Mouse (Mus musculus) embryonic facial prominence, embryonic 14.5 days (tissue): ENCODE data around the gene Unc5b. TPM values are rescaled to one million over a fixed set of nuclear protein-coding genes. Genes with fewer than 3 reads are reported as not detected.
A peak's percentile ranks its signal among the peaks of the same experiment; 100 is the strongest.

Experiments
- ATAC-seq: fragments of 200-750 bp; cut with Nextera tagmentation; 2 replicates; pipeline ENCODE4 v1.8.0; 2017; ENCODE audit warnings: low read depth, moderate number of reproducible peaks, moderate TSS enrichment
- DNase-seq: peaks from one replicate; pipeline ENCODE4 v3.0.0-alpha.2; 2015; ENCODE audit warnings: low spot score
- H3K27ac ChIP-seq: fragments of 300-500 bp; sonication (generic); replicated peaks from 2 replicates; pipeline ENCODE4 v1.5.1; 2014; ENCODE audit warnings: low read depth, mild to moderate bottlenecking, low read length, moderate library complexity
- H3K27me3 ChIP-seq: fragments of 300-500 bp; sonication (generic); replicated peaks from 2 replicates; pipeline ENCODE4 v1.6.1; 2014; ENCODE audit warnings: low read length; ENCODE audit not compliant: control insufficient read depth, insufficient read depth
- H3K36me3 ChIP-seq: fragments of 300-500 bp; sonication (generic); 2 replicates; pipeline ENCODE4 v1.6.1; 2014; ENCODE audit warnings: low read length, mixed read lengths; ENCODE audit not compliant: control insufficient read depth, insufficient read depth
- H3K4me1 ChIP-seq: fragments of 300-500 bp; sonication (generic); 2 replicates; pipeline ENCODE4 v1.6.1; 2014; ENCODE audit warnings: antibody characterized with exemption, low read length; ENCODE audit not compliant: control insufficient read depth, insufficient read depth
- H3K4me2 ChIP-seq: fragments of 300-500 bp; sonication (generic); 2 replicates; pipeline ENCODE4 v1.6.1; 2014; ENCODE audit warnings: low read depth, mild to moderate bottlenecking, low read length, moderate library complexity, mixed read lengths
- H3K4me3 ChIP-seq: fragments of 300-500 bp; sonication (generic); 2 replicates; pipeline ENCODE4 v1.5.1; 2014; ENCODE audit warnings: low read depth, mild to moderate bottlenecking, low read length
- H3K9ac ChIP-seq: fragments of 300-500 bp; sonication (generic); 2 replicates; pipeline ENCODE4 v1.6.1; 2014; ENCODE audit warnings: low read depth, mild to moderate bottlenecking, low read length, moderate library complexity, mixed read lengths
- H3K9me3 ChIP-seq: fragments of 300-500 bp; sonication (generic); 2 replicates; pipeline ENCODE4 v1.6.1; 2016; ENCODE audit warnings: low read length; ENCODE audit not compliant: control insufficient read depth
- WGBS: fragments of 180-500 bp; shearing (Covaris S2); extraction: QIAGEN DNeasy Blood & Tissue Kit; methylation state at CpG from one replicate; pipeline ENCODE4 v1.1.7; 2014; 5-methylcytosine and 5-hydroxymethylcytosine counted together
- polyA plus RNA-seq: library from polyadenylated mRNA; unstranded; fragments of >200 nt; fragmentation: Nextera tagmentation; extraction: Ambion mirVana; gene quantifications from 2 replicates; pipeline ENCODE4 v1.2.1, GENCODE M21; 2014

Unc5b gene
- polyA plus RNA-seq, 1 experiment from 2014 or later, result 6.6 TPM

DNA sequence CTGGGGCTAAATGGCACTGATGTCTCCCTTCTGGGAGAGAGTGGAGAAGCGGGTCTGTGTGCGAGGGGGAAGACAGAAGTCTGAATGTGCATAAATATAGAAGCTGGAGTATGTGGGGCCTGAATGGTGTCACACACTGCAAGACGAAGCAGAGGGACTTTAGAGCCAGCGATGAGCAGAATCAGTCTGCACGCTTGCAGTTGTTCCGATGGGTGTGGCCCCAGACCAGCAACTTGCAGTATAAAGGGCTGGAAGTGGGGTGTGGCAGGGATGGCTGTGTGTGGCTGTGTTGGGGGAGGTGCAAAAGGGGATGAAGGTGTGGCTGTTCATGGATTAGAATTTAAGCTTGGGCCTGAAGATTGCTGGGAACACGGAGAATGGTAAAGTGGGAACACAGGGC is 62.8 kb downstream of the Unc5b start:
- Histone ChIP-seq H3K4me1 (no peaks in the 10 kb centered on the region), H3K4me3 (no peak overlapping the region), H3K9ac (no peak overlapping the region), H3K27ac (no peak overlapping the region), H3K9me3 (no peaks in the 10 kb centered on the region), H3K36me3 (no peaks in the 10 kb centered on the region), H3K4me2 (no peak overlapping the region), H3K27me3 (no peaks in the 10 kb centered on the region)
- no peak for ATAC-seq
- DNase-seq, result no peak
- 83% methylated on average over 7 of the region's 7 CpGs for WGBS

DNA sequence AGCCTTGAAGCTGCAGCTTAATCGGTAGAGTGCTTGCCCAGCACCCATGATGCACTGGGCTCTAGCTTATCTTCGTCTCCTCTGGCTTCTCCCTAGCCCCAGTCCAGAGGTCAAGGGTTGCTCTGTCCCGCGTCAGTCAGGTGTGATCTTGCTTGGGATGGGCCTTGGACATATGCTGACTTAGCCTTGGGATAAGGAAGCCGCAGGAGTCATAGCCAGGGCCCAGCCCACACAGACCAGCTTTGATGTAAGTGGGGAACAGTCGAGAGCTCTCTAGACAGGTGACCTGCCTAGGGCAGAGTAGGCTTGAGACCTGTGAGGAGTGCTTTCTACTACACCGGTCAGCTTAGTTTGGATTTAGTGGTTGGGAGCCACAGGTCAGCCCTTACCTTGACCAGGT is 64.0 kb downstream of the Unc5b start:
- Histone ChIP-seq H3K9ac (no peak overlapping the region), H3K36me3 (no peaks in the 10 kb centered on the region), H3K27me3 (no peaks in the 10 kb centered on the region), H3K4me1 (no peaks in the 10 kb centered on the region), H3K27ac (no peak overlapping the region), H3K4me2 (no peak overlapping the region), H3K4me3 (no peak overlapping the region), H3K9me3 (no peaks in the 10 kb centered on the region)
- ATAC-seq, result 0 out of 2 replicates have a peak, but pooled peaks have one; percentile 5
- 86% methylated on average over 7 of the region's 7 CpGs for WGBS
- DNase-seq, result no peak

DNA sequence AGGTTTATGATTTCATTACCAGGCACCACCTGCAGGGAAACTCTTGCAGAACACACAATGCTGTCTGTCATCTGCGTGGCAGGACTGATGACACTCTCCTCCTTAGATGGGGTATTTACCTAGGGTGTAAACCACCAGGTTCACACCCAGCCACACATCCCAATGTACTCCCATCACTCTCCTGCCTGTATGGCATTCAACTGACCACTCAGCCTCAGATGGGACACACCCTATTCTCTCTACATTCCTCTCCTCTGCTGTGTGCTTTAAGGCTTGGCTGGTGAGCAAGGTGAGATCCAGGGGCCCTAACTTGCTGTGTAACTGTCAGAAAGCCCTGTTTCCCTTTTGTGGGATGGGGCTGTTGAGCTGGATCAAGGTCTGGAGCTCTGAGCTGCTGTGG is 69.3 kb downstream of the Unc5b start:
- ATAC-seq, result no peak
- 93% methylated on average over 1 of the region's 1 CpGs for WGBS

DNA sequence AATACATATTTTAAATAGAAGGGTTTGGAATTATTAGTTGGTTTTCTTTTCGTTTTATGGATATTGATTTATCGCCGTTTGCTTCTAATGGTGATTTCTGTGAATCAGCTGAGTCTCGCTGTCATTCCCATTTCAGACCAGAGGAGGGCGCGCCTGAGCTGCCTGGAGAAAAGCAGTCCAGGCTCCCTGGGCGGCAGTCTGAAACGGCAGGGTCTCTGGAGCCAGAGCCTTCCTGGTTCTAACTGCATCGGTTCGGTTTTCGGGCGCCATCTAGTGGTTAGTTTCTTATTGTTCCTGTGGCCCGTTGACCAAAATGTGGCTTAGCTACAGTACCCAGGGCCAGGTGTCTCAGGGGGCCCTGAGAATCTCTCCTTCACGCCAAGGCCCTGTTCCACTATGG is 71.0 kb downstream of the Unc5b start:
- Histone ChIP-seq H3K36me3 (no peaks in the 10 kb centered on the region), H3K27ac (no peak overlapping the region), H3K4me3 (no peak overlapping the region), H3K4me1 (no peaks in the 10 kb centered on the region), H3K4me2 (no peak overlapping the region), H3K9me3 (no peaks in the 10 kb centered on the region), H3K9ac (no peak overlapping the region), H3K27me3 (no peaks in the 10 kb centered on the region)
- ATAC-seq (peak; percentile 88), DNase-seq (peak; percentile 97)
- WGBS, result 4% methylated on average over 14 of the region's 14 CpGs

More for the DNA sequence above, 69.3 kb downstream of the Unc5b start:
- no peaks in the 10 kb centered on the region for H3K4me1 ChIP-seq
- no peaks in the 10 kb centered on the region for H3K36me3 ChIP-seq
- no peak for DNase-seq
- H3K9me3 ChIP-seq, result no peaks in the 10 kb centered on the region
- no peak overlapping the region for H3K9ac ChIP-seq
- H3K4me2 ChIP-seq, result no peak overlapping the region
- no peaks in the 10 kb centered on the region for H3K27me3 ChIP-seq
- H3K4me3 ChIP-seq, result no peak overlapping the region
- H3K27ac ChIP-seq, result no peak overlapping the region

DNA sequence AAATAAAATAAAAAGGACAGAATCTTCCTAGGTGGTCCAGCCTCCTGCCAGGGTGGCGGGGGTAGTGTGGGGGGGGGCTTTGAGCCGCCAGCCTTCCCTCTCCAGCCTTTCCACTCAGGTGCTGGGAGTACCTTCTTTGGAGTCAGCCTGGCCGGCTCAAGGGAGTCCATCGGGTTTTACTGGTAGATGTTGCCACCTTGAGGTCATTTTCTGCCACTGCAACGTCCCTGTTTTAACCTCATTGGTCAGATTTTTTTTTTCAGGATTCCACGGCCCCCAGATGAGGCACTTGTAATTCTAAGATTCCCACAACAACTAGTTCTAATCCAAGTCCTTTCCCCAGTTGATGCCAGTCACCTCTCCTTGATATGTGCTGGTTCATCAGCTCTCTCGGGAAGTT is 74.4 kb downstream of the Unc5b start:
- no peak for ATAC-seq
- 9% methylated on average over 7 of the region's 7 CpGs for WGBS

DNA sequence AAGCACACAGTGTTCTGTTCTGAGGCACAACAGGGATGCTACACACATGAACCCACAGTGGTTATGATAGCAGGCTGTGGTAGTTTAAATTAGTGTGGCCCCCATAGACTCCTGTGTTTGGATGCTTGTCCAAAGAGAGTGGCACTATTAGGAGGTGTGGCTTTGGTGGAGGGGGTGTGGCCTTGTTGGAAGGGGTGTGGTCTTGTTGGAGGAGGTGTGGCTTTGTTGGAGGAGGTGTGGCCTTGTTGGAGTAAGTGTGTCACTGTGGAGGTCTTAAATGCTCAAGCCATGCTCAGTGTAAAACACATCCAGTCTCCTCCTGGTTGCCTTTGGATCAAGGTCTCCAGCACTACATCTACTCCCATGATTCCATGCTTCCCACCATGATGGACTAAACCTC is 75.2 kb downstream of the Unc5b start:
- Histone ChIP-seq H3K27me3 (no peaks in the 10 kb centered on the region), H3K9me3 (no peaks in the 10 kb centered on the region), H3K27ac (no peak overlapping the region), H3K4me3 (no peak overlapping the region), H3K36me3 (no peaks in the 10 kb centered on the region), H3K4me1 (peaks cover 7% of the 10 kb centered on the region; the same call in 1 of the 2 replicates), H3K9ac (no peak overlapping the region), H3K4me2 (no peak overlapping the region)
- ATAC-seq, result no peak
- DNase-seq, result no peak

More for the DNA sequence above, 74.4 kb downstream of the Unc5b start:
- Histone ChIP-seq H3K36me3 (no peaks in the 10 kb centered on the region), H3K9me3 (no peaks in the 10 kb centered on the region), H3K4me3 (no peak overlapping the region), H3K27me3 (no peaks in the 10 kb centered on the region), H3K4me2 (no peak overlapping the region), H3K4me1 (peaks cover 4% of the 10 kb centered on the region; the same call in 1 of the 2 replicates), H3K27ac (no peak overlapping the region), H3K9ac (no peak overlapping the region)
- DNase-seq, result peak; percentile 77

DNA sequence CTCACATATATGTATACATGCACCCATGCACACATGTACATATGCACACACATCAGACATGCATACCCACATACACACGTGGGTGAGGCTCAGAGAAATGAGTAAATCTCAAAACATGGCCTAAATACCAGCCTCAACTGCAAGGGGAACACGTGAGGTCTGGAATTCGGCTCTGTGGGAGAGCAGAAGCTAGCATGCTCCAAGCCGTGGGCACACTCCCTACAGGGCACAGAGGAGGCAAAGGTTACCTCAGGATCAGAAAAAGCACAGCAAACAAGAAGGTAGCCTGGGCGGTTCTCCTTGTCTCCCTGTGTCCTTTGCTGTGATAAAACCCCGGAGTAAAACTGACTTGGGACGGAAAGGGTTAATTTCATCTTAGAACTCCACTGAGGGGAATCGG is 77.4 kb downstream of the Unc5b start:
- WGBS, result 69% methylated on average over 8 of the region's 8 CpGs
- Histone ChIP-seq H3K27me3 (no peaks in the 10 kb centered on the region), H3K36me3 (no peaks in the 10 kb centered on the region; the same call in 1 of the 2 replicates), H3K4me1 (peaks cover 7% of the 10 kb centered on the region; the same call in 1 of the 2 replicates), H3K27ac (no peak overlapping the region), H3K4me2 (no peak overlapping the region), H3K4me3 (no peak overlapping the region), H3K9ac (no peak overlapping the region), H3K9me3 (no peaks in the 10 kb centered on the region)
- DNase-seq (no peak), ATAC-seq (no peak)

DNA sequence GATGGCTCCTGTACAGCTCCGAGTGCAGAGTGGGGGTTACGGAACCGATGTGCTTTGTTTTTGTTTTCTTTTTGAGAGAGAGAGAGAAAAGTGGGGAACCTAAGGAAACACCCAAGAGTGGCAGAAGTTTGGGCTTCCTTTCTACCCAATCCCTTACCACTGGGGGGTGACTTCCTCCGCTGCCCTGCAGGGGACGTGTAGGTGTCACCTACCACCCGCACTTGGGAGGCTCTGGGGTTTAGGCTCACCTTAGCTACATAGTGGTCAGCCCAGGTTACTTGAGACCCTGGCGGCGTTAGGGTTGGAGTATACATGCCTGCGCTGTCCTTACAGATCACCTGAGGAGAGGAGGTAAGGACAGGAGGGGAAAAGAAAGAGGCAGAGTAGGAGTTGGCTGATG is 78.1 kb downstream of the Unc5b start:
- Histone ChIP-seq H3K9me3 (no peaks in the 10 kb centered on the region), H3K27ac (peak overlapping the region; percentile 61), H3K36me3 (peaks cover 7% of the 10 kb centered on the region; the same call in 1 of the 2 replicates), H3K27me3 (no peaks in the 10 kb centered on the region), H3K4me1 (peaks cover 7% of the 10 kb centered on the region; the same call in 1 of the 2 replicates), H3K4me2 (peak overlapping the region; percentile 77), H3K9ac (peak overlapping the region; percentile 87), H3K4me3 (peak overlapping the region; percentile 63; the same call in 1 of the 2 replicates)
- ATAC-seq (no peak), DNase-seq (no peak)
- WGBS, result 58% methylated on average over 9 of the region's 9 CpGs
